Mouse (Mus musculus) thymus, adult 2 months (tissue): ENCODE measurements around the gene Nf1. TPM values are rescaled to one million over a fixed set of nuclear protein-coding genes. Genes with fewer than 3 reads are reported as not detected.

ENCODE experiments used
- DNase-seq: peaks from one replicate; pipeline ENCODE4 v3.0.0; 2021
- H3K27ac ChIP-seq: fragments of 200-500 bp; 2 replicates; pipeline ENCODE4 v1.5.1; 2012; ENCODE audit warnings: low read length, control low read depth; ENCODE audit not compliant: control insufficient read depth, insufficient read depth
- H3K27me3 ChIP-seq: fragments of 200-500 bp; 2 replicates; pipeline ENCODE4 v1.6.1; 2012; ENCODE audit warnings: mild to moderate bottlenecking, low read length, moderate library complexity, mixed read lengths; ENCODE audit not compliant: control insufficient read depth, insufficient read depth
- H3K36me3 ChIP-seq: fragments of 200-500 bp; 2 replicates; pipeline ENCODE4 v1.6.1; 2012; ENCODE audit warnings: mild to moderate bottlenecking, low read length, moderate library complexity; ENCODE audit not compliant: control insufficient read depth, insufficient read depth
- H3K4me1 ChIP-seq: fragments of 200-500 bp; replicated peaks from 2 replicates; pipeline ENCODE4 v1.6.1; 2012; ENCODE audit warnings: low read length; ENCODE audit not compliant: control insufficient read depth, insufficient read depth
- H3K4me3 ChIP-seq: fragments of 200-500 bp; 2 replicates; pipeline ENCODE4 v1.5.1; 2012; ENCODE audit warnings: mild to moderate bottlenecking, low read length, control low read depth, moderate library complexity; ENCODE audit not compliant: control insufficient read depth, insufficient read depth
- CTCF ChIP-seq: fragments of 200-500 bp; IDR thresholded peaks from 2 replicates; pipeline ENCODE4 v1.5.1; 2012; ENCODE audit warnings: mild to moderate bottlenecking, control low read depth, low read length, moderate library complexity, borderline replicate concordance; ENCODE audit not compliant: control insufficient read depth, poor library complexity, insufficient read depth; ENCODE audit errors: extremely low read depth
- POLR2A ChIP-seq: fragments of 200-500 bp; IDR thresholded peaks from 2 replicates; pipeline ENCODE4 v1.6.1; 2012; ENCODE audit warnings: mild to moderate bottlenecking, low read length, control low read depth, moderate library complexity; ENCODE audit not compliant: control insufficient read depth, poor library complexity, insufficient read depth; ENCODE audit errors: extremely low read depth
- WGBS: fragments of 180-500 bp; shearing (Covaris S2); methylation state at CpG from one replicate; pipeline ENCODE4 v1.1.7; 2018; 5-methylcytosine and 5-hydroxymethylcytosine counted together
- polyA plus RNA-seq: library from polyadenylated mRNA; depleted of rRNA; stranded (reverse); fragments of >200 nt; gene quantifications from 2 replicates; pipeline ENCODE4 v1.2.3, GENCODE M21; 2012; rRNA removed

Gene Nf1
- polyA plus RNA-seq, result 6.9 and 8.2 TPM in 2 replicates

DNA sequence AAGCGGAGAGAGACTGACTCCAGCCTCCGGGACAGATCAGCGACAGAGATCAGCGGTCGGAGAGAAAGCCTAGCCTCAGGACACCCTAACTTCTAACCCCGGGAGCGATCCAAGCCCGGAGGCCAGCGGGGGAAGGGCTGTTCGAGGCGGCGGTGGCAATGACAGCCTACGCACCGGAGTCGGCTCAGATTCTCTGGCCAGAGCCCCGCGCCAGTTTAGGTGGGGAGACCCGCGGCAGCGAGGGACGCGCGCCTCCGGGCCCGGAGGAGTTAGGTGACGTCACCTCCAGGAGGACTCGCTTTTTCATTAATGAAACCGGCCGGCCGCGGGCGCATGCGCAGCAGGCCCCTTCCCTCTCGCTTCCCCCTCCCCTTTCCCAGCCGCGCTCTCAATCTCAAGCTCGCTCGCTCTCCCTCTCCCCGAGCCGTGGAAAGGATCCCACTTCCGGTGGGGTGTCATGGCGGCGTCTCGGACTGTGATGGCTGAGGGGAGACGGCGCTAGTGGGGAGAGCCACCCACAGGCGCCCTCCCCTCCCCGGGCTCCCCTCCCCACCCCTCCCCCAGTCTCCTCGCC is at the start of gene Nf1:
TSS of gene Nf1 (plus strand) at position 460 of the 574 bp plus-strand sequence.
- TF ChIP-seq POLR2A, result 0 out of 2 replicates have a peak, but pooled peaks have one; percentile 32
- TF ChIP-seq CTCF, result 0 out of 2 replicates have a peak, but pooled peaks have one; percentile 26
- H3K4me3 ChIP-seq, result peak within 1 kb of the TSS; percentile 70
- peak; percentile 81 for DNase-seq
- WGBS, result under 1% methylated on average over 47 of the region's 49 CpGs
- no peaks in the 10 kb centered on the region for H3K27me3 ChIP-seq
- no peaks in the 10 kb centered on the region for H3K36me3 ChIP-seq
- H3K4me1 ChIP-seq, result peaks cover 11% of the 10 kb centered on the region
- H3K27ac ChIP-seq, result no peak within 1 kb of the TSS

DNA sequence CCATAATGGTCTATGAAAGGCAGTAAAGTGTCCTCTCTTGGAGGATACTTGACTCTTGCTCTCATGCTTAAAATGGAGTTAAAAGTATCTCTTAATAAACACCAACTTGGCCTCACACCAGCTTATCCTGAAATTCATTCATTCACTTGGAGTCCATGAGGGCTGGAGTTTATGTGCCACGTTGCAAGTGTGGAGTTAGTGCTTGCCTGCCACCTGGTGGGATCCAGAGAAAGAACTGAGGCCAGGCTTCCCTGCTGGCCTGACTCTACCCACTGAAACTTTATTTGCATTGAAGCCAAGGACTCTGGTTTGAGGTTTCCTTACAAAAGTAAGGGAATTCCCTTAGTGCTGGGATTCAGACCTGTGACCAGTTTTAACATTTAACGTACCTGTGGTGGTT is 49.0 kb upstream of the Nf1 start:
- peaks cover 9% of the 10 kb centered on the region for H3K4me1 ChIP-seq
- no peak for DNase-seq
- H3K36me3 ChIP-seq, result no peaks in the 10 kb centered on the region
- no peaks in the 10 kb centered on the region for H3K27me3 ChIP-seq
- no peak for TF ChIP-seq CTCF
- TF ChIP-seq POLR2A, result no peak
- no peak overlapping the region for H3K4me3 ChIP-seq
- no peak overlapping the region for H3K27ac ChIP-seq
- WGBS, result 66% methylated on average over 2 of the region's 2 CpGs

DNA sequence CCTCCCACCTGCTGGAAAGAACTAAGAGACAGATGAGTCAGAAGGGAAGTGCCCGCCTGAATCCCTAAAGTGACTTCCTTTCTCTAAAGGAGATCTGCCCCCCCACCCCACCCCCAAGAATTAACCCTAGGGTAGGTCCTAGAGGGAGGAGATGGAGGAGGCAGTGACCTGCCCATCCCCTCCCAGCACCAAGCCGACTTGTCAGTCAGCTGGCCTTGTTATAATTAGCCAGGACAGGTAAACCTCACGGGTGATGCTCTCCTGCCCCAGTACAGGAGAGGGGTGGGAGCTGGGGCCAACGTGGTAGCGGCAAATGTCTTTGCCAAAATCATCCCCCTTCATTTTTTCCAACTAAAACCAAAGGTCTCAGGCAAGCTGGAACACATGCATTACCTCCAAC is 47.8 kb upstream of the Nf1 start:
- DNase-seq, result no peak
- H3K27ac ChIP-seq, result no peak overlapping the region
- TF ChIP-seq POLR2A (no peak), CTCF (no peak)
- H3K4me1 ChIP-seq, result peaks cover 6% of the 10 kb centered on the region
- no peak overlapping the region for H3K4me3 ChIP-seq
- no peaks in the 10 kb centered on the region for H3K36me3 ChIP-seq
- 65% methylated on average over 5 of the region's 5 CpGs for WGBS
- no peaks in the 10 kb centered on the region for H3K27me3 ChIP-seq

DNA sequence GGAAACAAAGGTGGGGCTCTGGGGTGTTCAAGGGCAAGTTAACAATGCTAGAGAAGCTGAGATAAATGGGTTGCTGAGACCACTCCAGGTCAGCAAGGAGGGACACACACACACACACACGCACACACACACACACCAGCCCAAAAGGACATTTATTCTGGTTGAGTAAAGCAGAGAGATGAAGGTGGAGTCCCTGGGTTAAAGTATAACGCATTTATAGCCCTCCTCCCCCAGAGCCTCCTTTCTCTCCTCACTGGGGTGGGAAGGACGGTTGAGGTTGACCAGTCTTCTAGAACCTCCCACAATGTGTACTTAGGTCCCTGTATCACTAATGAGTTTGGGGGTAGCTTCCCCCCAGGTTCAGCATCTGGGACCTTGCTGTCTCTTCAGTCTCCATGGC is 47.4 kb upstream of the Nf1 start:
- no peaks in the 10 kb centered on the region for H3K36me3 ChIP-seq
- TF ChIP-seq CTCF (no peak), POLR2A (no peak)
- no peak for DNase-seq
- H3K4me1 ChIP-seq, result peaks cover 3% of the 10 kb centered on the region
- no peak overlapping the region for H3K27ac ChIP-seq
- H3K27me3 ChIP-seq, result no peaks in the 10 kb centered on the region
- 96% methylated on average over 3 of the region's 3 CpGs for WGBS
- H3K4me3 ChIP-seq, result no peak overlapping the region

DNA sequence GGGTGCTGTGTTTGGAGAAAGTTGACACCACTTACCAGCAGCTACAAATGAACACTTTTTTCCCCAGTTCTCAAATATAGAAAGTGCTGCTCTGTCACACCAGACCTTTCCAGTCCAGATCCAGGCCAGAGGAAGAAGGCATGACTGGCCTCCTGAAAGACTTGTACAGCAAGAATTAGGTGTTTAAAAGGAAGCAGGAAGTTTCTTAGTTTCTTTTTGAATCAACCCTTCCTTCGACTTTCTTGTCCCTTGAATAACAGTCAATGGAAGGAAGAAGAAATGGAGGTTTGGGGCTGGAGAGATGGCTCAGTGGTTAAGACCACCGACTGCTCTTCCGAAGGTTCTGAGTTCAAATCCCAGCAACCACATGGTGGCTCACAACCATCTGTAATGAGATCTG is 46.5 kb upstream of the Nf1 start:
- Histone ChIP-seq H3K4me1 (no peaks in the 10 kb centered on the region), H3K27ac (no peak overlapping the region), H3K36me3 (no peaks in the 10 kb centered on the region), H3K4me3 (no peak overlapping the region), H3K27me3 (no peaks in the 10 kb centered on the region)
- WGBS, result 83% methylated on average over 3 of the region's 3 CpGs
- TF ChIP-seq CTCF (no peak), POLR2A (no peak)
- DNase-seq, result no peak

DNA sequence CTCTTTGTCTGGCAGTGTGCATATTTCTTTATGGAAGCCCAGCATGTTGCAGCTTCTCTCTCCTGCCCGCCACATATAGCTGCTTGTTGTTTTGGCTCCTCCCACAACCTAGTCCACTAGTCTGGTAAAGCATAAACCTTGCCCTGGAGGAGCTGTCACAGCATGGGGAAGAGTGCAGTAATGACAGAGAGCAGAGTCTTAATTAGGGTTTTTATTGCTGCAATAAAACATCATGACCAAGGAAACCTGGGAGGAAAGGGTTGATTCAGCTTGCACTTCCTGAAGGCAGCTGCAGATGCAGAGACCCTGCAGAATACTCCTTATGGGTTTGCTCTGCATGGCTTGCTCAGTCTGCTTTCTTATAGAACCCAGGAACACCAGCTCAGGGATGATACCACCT is 45.5 kb upstream of the Nf1 start:
- H3K4me1 ChIP-seq, result no peaks in the 10 kb centered on the region

DNA sequence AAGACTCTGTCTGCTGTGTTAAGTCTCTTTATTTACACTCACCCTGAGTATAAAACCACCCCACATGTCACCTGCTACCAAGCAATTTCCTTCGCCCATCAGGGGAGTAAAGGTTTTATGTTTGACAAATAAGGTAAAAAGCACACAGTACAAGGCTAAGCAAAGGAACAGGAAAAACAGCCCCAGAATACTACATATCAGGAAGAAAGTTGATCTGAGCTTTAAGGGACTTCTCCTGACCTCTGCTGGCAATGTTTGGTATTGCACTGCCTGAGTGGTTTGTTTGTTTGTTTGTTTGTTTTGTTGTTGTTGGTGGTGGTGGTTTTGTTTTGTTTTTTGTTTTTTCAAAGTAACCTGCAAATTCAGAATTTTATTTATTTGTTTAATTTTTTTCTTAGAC is 43.3 kb upstream of the Nf1 start:
- Histone ChIP-seq H3K36me3 (no peaks in the 10 kb centered on the region), H3K4me3 (no peak overlapping the region), H3K4me1 (no peaks in the 10 kb centered on the region), H3K27ac (no peak overlapping the region), H3K27me3 (no peaks in the 10 kb centered on the region)
- WGBS, result 14% methylated on average over 1 of the region's 1 CpGs
- peak; percentile 26 for DNase-seq
- TF ChIP-seq POLR2A (no peak), CTCF (no peak)

More for the DNA sequence above, 45.5 kb upstream of the Nf1 start:
- no peaks in the 10 kb centered on the region for H3K27me3 ChIP-seq
- H3K27ac ChIP-seq, result no peak overlapping the region
- no peak for TF ChIP-seq CTCF
- TF ChIP-seq POLR2A, result no peak
- no peak for DNase-seq
- no peaks in the 10 kb centered on the region for H3K36me3 ChIP-seq
- WGBS, result 79% methylated on average over 1 of the region's 1 CpGs
- no peak overlapping the region for H3K4me3 ChIP-seq
